Mouse (Mus musculus): ENCODE results near the gene Mindy4. TPM values are rescaled to one million over a fixed set of nuclear protein-coding genes. Genes with fewer than 3 reads are reported as not detected.

Gene Mindy4
- total and polyA plus RNA-seq, 3 experiments, result 0.23 to 1.6 TPM; not detected in 1

DNA sequence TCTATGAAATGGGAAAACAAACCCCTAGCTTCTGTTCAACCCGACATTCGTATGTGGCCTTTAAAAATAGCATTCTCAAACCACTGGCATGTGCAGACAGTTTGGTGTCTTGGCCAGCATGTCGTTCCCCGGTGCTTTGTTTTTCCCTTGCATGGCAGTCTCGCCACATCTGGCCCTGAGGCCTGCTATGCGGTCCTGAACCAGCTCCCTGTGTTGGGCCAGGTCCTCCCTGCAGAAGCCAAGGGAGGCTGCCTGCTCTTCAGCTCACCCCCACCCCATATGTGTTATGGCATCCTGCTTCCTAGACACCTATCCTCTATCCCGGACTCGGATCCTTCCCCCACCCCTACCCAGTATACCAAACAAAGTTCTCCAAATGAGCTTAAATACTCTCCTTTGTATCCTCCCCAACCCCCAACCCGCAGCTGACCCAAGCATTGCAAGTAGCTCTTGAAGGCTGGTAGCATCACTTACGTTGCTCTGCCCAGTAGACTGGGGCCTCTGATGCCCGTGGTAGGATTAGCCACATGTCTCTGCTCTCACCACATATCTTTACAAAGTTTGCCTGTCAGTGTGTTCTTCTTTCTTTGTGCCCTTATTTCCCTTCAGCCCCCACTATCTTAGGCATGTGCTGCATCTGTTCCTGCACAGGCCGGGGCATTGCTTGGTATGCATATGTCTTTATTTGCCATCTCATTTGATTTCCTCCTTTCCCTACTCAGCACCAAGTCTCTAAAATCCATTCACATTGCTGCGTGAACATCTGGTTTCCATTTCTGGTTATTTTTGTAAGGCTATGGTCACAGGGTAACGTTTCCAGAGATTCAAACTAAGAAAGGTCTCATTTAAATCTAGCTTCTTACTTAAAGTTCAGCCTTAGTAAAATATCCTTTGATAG, 55.5 kb downstream of the Mindy4 start:
- H3K9ac ChIP-seq (ENCODE audit: control insufficient read depth, low read depth, low read length, poor library complexity, severe bottlenecking), result no peak overlapping the region
- H3K27me3 ChIP-seq (ENCODE audit: control insufficient read depth in 1 of 2, insufficient read depth in 2 of 2, low read length in 2 of 2), result no peaks in the 10 kb centered on the region
- H3K9me3 ChIP-seq (replicated peaks; ENCODE audit: insufficient read depth, low read length), result no peaks in the 10 kb centered on the region
- H3K36me3 ChIP-seq (ENCODE audit: control insufficient read depth in 1 of 2, insufficient read depth in 2 of 2, low read length in 2 of 2), result peaks cover 0 to 10% of the 10 kb centered on the region in 2 experiments; a peak in 2 of 4 replicates
- DNase-seq (ENCODE audit: low read depth, low spot score), result no peak
- no peak overlapping the region for H3K4me3 ChIP-seq (ENCODE audit: control insufficient read depth in 1 of 2, insufficient read depth in 1 of 2, low read depth in 2 of 2, low read length in 2 of 2)
- TF ChIP-seq MAX (IDR thresholded peaks at IDR 0.05; ENCODE audit: low read length), result no peak
- no peak for TF ChIP-seq BHLHE40 (IDR thresholded peaks at IDR 0.05; ENCODE audit: borderline replicate concordance, low read depth, low read length)
- TF ChIP-seq JUND (IDR thresholded peaks at IDR 0.05; ENCODE audit: low read depth, low read length), result no peak
- TF ChIP-seq NELFE (IDR thresholded peaks at IDR 0.05; ENCODE audit: low read depth, low read length), result no peak
- no peak for TF ChIP-seq GATA1 (IDR thresholded peaks at IDR 0.05; ENCODE audit: low read depth, low read length)
- TF ChIP-seq KAT2A (conservative IDR thresholded peaks at IDR 0.05; ENCODE audit: low read depth, low read length), result no peak
- TF ChIP-seq MXI1 (IDR thresholded peaks at IDR 0.05; ENCODE audit: low read depth, low read length), result no peak
- no peak for TF ChIP-seq USF2 (IDR thresholded peaks at IDR 0.05; ENCODE audit: borderline replicate concordance in 1 of 2, insufficient read depth in 1 of 2, low read depth in 1 of 2, low read length in 2 of 2)
- no peak for TF ChIP-seq RCOR1 (IDR thresholded peaks at IDR 0.05; ENCODE audit: low read depth, low read length)
- no peak for TF ChIP-seq E2F4 (IDR thresholded peaks at IDR 0.05; ENCODE audit: borderline replicate concordance, low read depth, low read length)
- TF ChIP-seq CTCF (IDR thresholded peaks at IDR 0.05 in 2 of 3, conservative IDR thresholded peaks at IDR 0.05 in 1 of 3; ENCODE audit: control insufficient read depth in 1 of 3, insufficient read depth in 1 of 3, low read depth in 2 of 3, low read length in 3 of 3, poor library complexity in 1 of 3, severe bottlenecking in 1 of 3), result no peak
- no peak for TF ChIP-seq SIN3A (IDR thresholded peaks at IDR 0.05; ENCODE audit: low read length)
- no peak for TF ChIP-seq ZKSCAN1 (IDR thresholded peaks at IDR 0.05; ENCODE audit: low read depth, low read length)
- no peak for TF ChIP-seq CHD2 (IDR thresholded peaks at IDR 0.05; ENCODE audit: low read length)
- TF ChIP-seq HCFC1 (IDR thresholded peaks at IDR 0.05; ENCODE audit: low read depth, low read length), result no peak
- TF ChIP-seq TAL1 (IDR thresholded peaks at IDR 0.05; ENCODE audit: low read length), result no peak
- H3K27ac ChIP-seq (ENCODE audit: control insufficient read depth, low read depth, low read length), result no peak overlapping the region
- peaks cover 22 to 34% of the 10 kb centered on the region in 2 experiments for H3K4me1 ChIP-seq (ENCODE audit: control insufficient read depth in 1 of 2, insufficient read depth in 2 of 2, low read length in 2 of 2)
- no peaks in the 10 kb centered on the region for H3K79me2 ChIP-seq (ENCODE audit: control insufficient read depth, insufficient read depth, low read length, poor library complexity)

DNA sequence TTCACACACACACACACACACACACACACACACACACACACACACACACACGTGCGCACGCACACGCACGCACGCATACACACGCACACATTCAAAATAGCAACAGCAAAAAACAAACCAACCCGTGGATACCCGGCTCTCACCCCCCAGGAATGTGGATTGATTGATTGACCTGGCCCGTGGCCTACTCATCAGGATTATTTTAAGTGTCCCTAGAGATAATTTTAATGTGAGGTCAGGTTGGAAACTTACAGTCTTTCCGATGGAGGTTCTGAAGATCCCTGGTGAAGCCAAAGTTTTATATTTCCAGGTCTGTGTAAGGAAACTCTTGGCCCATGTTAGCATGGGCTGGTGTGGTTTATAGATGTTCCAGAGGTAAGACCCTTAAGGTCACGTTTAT, 59.0 kb downstream of the Mindy4 start:
- Histone ChIP-seq H3K27me3 (ENCODE audit: control insufficient read depth in 1 of 2, insufficient read depth in 2 of 2, low read length in 2 of 2) (no peaks in the 10 kb centered on the region), H3K9me3 (replicated peaks; ENCODE audit: insufficient read depth, low read length) (no peaks in the 10 kb centered on the region), H3K4me3 (ENCODE audit: control insufficient read depth in 1 of 2, insufficient read depth in 1 of 2, low read depth in 2 of 2, low read length in 2 of 2) (no peak overlapping the region), H3K27ac (ENCODE audit: control insufficient read depth, low read depth, low read length) (no peak overlapping the region), H3K79me2 (ENCODE audit: control insufficient read depth, insufficient read depth, low read length, poor library complexity) (no peaks in the 10 kb centered on the region), H3K4me1 (ENCODE audit: control insufficient read depth in 1 of 2, insufficient read depth in 2 of 2, low read length in 2 of 2) (peaks cover 21 to 39% of the 10 kb centered on the region in 2 experiments), H3K9ac (ENCODE audit: control insufficient read depth, low read depth, low read length, poor library complexity, severe bottlenecking) (no peak overlapping the region), H3K36me3 (ENCODE audit: control insufficient read depth in 1 of 2, insufficient read depth in 2 of 2, low read length in 2 of 2) (peaks cover 0 to 15% of the 10 kb centered on the region in 2 experiments; a peak in 2 of 4 replicates)
- no peak for DNase-seq (ENCODE audit: low read depth, low spot score)
- TF ChIP-seq GATA1 (IDR thresholded peaks at IDR 0.05; ENCODE audit: low read depth, low read length) (no peak), MAX (IDR thresholded peaks at IDR 0.05; ENCODE audit: low read length) (no peak), ETS1 (IDR thresholded peaks at IDR 0.05; ENCODE audit: low read depth, low read length) (no peak), MYC (IDR thresholded peaks at IDR 0.05; ENCODE audit: low read depth, low read length) (no peak), E2F4 (IDR thresholded peaks at IDR 0.05; ENCODE audit: borderline replicate concordance, low read depth, low read length) (no peak), SMC3 (IDR thresholded peaks at IDR 0.05; ENCODE audit: low read depth, low read length) (no peak), MEF2A (IDR thresholded peaks at IDR 0.05; ENCODE audit: extremely low read depth, insufficient replicate concordance, low read depth, low read length, poor library complexity, severe bottlenecking) (no peak), RCOR1 (IDR thresholded peaks at IDR 0.05; ENCODE audit: low read depth, low read length) (no peak), UBTF (IDR thresholded peaks at IDR 0.05; ENCODE audit: borderline replicate concordance, insufficient read depth, low read depth, low read length) (no peak), MYB (IDR thresholded peaks at IDR 0.05; ENCODE audit: low read depth, low read length) (no peak)

All from MEL (cell line).